Mouse (Mus musculus): ENCODE data around the gene Amdhd2. TPM values are rescaled to one million over a fixed set of nuclear protein-coding genes. Genes with fewer than 3 reads are reported as not detected.
A peak's percentile ranks its signal among the peaks of the same experiment; 100 is the strongest.

Gene Amdhd2
- polyA plus RNA-seq, 1 experiment from 2014 or later, result 41.0 TPM

DNA sequence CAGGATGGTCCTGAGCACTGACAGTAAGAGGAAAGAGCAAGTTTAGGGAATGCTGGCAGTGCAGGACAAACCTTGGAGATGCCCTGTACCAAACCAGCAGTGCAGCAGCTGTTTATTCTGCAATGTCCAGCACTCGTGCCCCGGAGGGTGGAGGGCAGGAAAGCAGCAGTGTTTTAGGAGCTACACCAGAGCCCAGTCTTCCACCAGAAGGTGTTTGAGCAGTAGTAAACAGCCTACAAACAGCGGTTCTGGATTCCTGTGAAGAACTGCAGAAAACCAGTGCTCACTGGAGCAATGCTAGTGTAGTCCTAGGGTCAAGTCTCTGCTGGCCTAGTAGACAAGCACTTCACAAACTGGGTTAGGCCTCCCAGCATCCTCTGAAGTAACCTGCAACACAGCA, 10.7 kb upstream of the Amdhd2 start:
- Histone ChIP-seq H3K9ac (ENCODE audit: low read depth, low read length) (no peak overlapping the region), H3K4me2 (ENCODE audit: low read length) (no peak overlapping the region), H3K27ac (ENCODE audit: low read depth, low read length) (no peak overlapping the region), H3K4me1 (ENCODE audit: control insufficient read depth, insufficient read depth, low read depth, low read length) (peaks cover 6% of the 10 kb centered on the region), H3K4me3 (ENCODE audit: low read length) (no peak overlapping the region), H3K27me3 (replicated peaks; ENCODE audit: control insufficient read depth, insufficient read depth, low read length) (no peaks in the 10 kb centered on the region), H3K36me3 (ENCODE audit: control insufficient read depth, insufficient read depth, low read length) (no peaks in the 10 kb centered on the region), H3K9me3 (ENCODE audit: control insufficient read depth, low read length) (no peaks in the 10 kb centered on the region)
- 73% methylated on average over 3 of the region's 3 CpGs for WGBS
- ATAC-seq, result no peak

DNA sequence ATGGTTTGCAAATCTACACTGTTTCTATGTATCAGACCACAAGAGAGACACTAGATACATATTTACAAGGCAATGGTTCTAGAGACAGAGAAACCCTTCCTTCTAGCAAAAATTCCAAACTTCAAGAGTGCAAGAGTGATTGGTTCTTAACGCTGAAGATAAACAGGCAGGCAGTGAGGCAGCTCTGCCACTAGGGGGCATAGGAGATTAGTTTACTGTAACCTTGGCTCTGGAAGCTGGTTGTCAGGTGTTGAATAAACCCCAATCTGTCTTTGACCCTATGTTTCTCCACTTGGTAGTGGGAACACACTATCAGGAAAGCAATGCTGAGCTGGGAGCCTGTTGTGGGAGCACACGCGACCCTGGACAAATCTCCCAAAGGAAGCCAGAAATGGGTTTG, 9.9 kb upstream of the Amdhd2 start:
- no peak overlapping the region for H3K27ac ChIP-seq (ENCODE audit: low read depth, low read length)
- no peak overlapping the region for H3K9ac ChIP-seq (ENCODE audit: low read depth, low read length)
- no peaks in the 10 kb centered on the region for H3K27me3 ChIP-seq (replicated peaks; ENCODE audit: control insufficient read depth, insufficient read depth, low read length)
- no peak for ATAC-seq
- H3K4me1 ChIP-seq (ENCODE audit: control insufficient read depth, insufficient read depth, low read depth, low read length), result peaks cover 6% of the 10 kb centered on the region
- H3K4me2 ChIP-seq (ENCODE audit: low read length), result no peak overlapping the region
- WGBS, result 0% methylated on average over 3 of the region's 3 CpGs
- H3K9me3 ChIP-seq (ENCODE audit: control insufficient read depth, low read length), result no peaks in the 10 kb centered on the region
- no peak overlapping the region for H3K4me3 ChIP-seq (ENCODE audit: low read length)
- H3K36me3 ChIP-seq (ENCODE audit: control insufficient read depth, insufficient read depth, low read length), result no peaks in the 10 kb centered on the region

DNA sequence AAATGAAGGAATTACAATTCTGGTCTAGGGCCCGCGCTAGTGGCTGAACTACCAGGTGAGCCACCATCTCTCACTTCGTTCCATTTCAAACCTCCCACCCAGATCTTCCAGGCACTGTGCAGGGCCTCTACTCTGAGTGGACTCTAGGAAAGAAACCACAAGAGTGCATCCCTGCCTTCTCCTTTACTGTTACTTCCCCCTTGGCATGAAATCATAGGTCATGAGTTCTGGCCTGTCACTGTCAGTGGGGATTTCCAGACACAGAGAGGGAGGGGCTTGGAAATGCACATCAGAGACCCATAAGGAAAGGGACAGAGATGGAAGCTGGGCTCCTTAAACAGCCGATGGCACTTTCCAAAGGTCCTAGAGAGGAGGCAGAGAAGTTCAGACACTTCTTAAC, 8.2 kb upstream of the Amdhd2 start:
- H3K27me3 ChIP-seq (replicated peaks; ENCODE audit: control insufficient read depth, insufficient read depth, low read length), result no peaks in the 10 kb centered on the region
- WGBS, result 81% methylated on average over 4 of the region's 4 CpGs
- no peaks in the 10 kb centered on the region for H3K9me3 ChIP-seq (ENCODE audit: control insufficient read depth, low read length)
- no peak overlapping the region for H3K4me3 ChIP-seq (ENCODE audit: low read length)
- H3K4me2 ChIP-seq (ENCODE audit: low read length), result no peak overlapping the region
- H3K4me1 ChIP-seq (ENCODE audit: control insufficient read depth, insufficient read depth, low read depth, low read length), result peaks cover 20% of the 10 kb centered on the region
- H3K27ac ChIP-seq (ENCODE audit: low read depth, low read length), result no peak overlapping the region
- no peak for ATAC-seq
- no peak overlapping the region for H3K9ac ChIP-seq (ENCODE audit: low read depth, low read length)
- no peaks in the 10 kb centered on the region for H3K36me3 ChIP-seq (ENCODE audit: control insufficient read depth, insufficient read depth, low read length)

DNA sequence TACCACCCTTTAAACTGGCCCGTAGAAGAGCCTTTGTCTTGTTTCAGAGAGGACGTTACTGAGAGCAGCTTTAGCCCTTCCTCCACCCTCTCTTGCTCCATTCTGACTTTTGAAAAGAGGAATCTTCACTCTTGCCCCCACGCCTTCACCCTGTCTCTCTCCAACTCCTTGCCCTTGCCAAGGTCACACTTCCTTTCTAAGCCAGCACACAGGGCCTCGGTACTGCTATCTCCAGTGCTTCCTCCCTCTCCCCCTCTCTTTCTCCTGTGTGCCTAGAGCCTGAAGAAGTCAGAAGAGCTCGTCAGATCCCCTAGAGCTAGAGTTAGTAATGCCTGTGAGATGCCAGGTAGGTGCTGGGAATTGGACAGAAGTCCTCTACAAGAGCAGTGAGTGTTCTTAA, 7.2 kb upstream of the Amdhd2 start:
- no peak for ATAC-seq
- H3K27ac ChIP-seq (ENCODE audit: low read depth, low read length), result no peak overlapping the region
- no peak overlapping the region for H3K4me3 ChIP-seq (ENCODE audit: low read length)
- no peaks in the 10 kb centered on the region for H3K27me3 ChIP-seq (replicated peaks; ENCODE audit: control insufficient read depth, insufficient read depth, low read length)
- H3K4me1 ChIP-seq (ENCODE audit: control insufficient read depth, insufficient read depth, low read depth, low read length), result peaks cover 22% of the 10 kb centered on the region
- no peak overlapping the region for H3K4me2 ChIP-seq (ENCODE audit: low read length)
- no peaks in the 10 kb centered on the region for H3K36me3 ChIP-seq (ENCODE audit: control insufficient read depth, insufficient read depth, low read length)
- H3K9ac ChIP-seq (ENCODE audit: low read depth, low read length), result no peak overlapping the region
- H3K9me3 ChIP-seq (ENCODE audit: control insufficient read depth, low read length), result no peaks in the 10 kb centered on the region
- WGBS, result 82% methylated on average over 5 of the region's 5 CpGs

DNA sequence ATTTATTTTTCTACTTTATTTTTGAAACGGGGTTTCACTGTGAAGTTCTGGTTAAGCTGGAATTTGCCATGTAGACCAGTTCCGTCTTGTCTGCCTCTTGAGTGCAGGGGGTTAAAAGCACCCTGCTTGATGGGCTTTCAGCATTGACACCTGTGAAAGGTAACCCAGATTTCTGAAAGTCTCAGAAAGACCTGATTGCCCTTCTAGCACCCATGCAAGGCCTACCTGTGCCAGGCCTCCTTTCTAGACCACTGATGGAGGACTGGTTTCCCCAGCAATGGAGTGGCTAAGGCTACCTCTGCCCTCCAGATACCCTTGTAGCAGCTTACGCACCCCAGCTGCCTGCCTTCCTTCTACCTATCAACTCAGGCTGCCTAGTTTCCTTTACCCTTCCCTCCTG, 6.6 kb upstream of the Amdhd2 start:
- Histone ChIP-seq H3K9ac (ENCODE audit: low read depth, low read length) (peak overlapping the region; percentile 93), H3K27me3 (replicated peaks; ENCODE audit: control insufficient read depth, insufficient read depth, low read length) (no peaks in the 10 kb centered on the region), H3K36me3 (ENCODE audit: control insufficient read depth, insufficient read depth, low read length) (no peaks in the 10 kb centered on the region), H3K4me3 (ENCODE audit: low read length) (peak overlapping the region; percentile 84), H3K27ac (ENCODE audit: low read depth, low read length) (peak overlapping the region; percentile 100), H3K4me1 (ENCODE audit: control insufficient read depth, insufficient read depth, low read depth, low read length) (peaks cover 26% of the 10 kb centered on the region), H3K9me3 (ENCODE audit: control insufficient read depth, low read length) (no peaks in the 10 kb centered on the region), H3K4me2 (ENCODE audit: low read length) (peak overlapping the region; percentile 78)
- WGBS, result 69% methylated on average over 3 of the region's 3 CpGs
- no peak for ATAC-seq

DNA sequence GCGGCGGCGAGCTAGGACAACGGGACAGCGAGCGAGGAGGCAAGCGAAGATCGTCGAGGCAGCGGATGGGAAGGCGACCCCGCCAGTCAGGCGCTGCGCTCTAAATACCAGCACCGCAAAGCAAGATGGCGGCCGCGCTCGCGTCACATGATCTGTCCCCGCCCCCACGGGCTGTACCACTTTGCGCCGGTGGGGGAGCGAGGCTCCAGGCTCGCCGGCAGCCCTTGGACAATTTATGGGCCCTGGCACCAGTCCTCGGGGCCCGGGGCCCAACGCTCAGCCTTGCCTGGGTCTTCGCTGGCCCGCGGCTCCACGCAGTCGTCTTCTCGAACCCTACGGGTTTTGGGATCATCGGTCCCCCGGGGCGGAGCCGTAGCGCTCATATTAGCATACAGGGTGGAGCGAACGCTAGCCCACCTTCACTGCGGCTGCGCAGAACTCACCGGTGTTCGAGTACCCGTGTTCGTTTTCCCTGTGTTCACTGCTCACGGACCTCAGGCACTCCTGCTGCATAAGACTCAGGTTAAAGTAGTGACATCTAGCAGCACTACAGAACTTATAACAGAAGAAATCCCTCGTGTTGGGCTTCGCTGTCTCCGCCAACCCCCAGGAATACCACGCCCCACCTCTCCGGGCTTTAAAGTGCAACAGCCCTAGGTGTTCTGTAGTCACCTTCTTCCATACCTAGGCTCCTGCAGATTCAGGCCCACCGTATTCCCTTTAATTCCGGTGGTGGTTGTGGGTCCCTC, 5.9 kb upstream of the Amdhd2 start, which contains the start of gene Atp6v0c:
Gene Atp6v0c, minus strand, starts transcription at position 386 of the 749 bp plus-strand sequence.
- H3K27ac ChIP-seq (ENCODE audit: low read depth, low read length), result peak within 1 kb of the TSS; percentile 100
- H3K9me3 ChIP-seq (ENCODE audit: control insufficient read depth, low read length), result no peaks in the 10 kb centered on the region
- under 1% methylated on average over 58 of the region's 58 CpGs for WGBS
- H3K27me3 ChIP-seq (replicated peaks; ENCODE audit: control insufficient read depth, insufficient read depth, low read length), result no peaks in the 10 kb centered on the region
- peak within 1 kb of the TSS; percentile 81 for H3K4me2 ChIP-seq (ENCODE audit: low read length)
- peak within 1 kb of the TSS; percentile 84 for H3K4me3 ChIP-seq (ENCODE audit: low read length)
- peak within 1 kb of the TSS; percentile 93 for H3K9ac ChIP-seq (ENCODE audit: low read depth, low read length)
- ATAC-seq, result peak; percentile 90
- H3K4me1 ChIP-seq (ENCODE audit: control insufficient read depth, insufficient read depth, low read depth, low read length), result peaks cover 28% of the 10 kb centered on the region
- H3K36me3 ChIP-seq (ENCODE audit: control insufficient read depth, insufficient read depth, low read length), result no peaks in the 10 kb centered on the region

DNA sequence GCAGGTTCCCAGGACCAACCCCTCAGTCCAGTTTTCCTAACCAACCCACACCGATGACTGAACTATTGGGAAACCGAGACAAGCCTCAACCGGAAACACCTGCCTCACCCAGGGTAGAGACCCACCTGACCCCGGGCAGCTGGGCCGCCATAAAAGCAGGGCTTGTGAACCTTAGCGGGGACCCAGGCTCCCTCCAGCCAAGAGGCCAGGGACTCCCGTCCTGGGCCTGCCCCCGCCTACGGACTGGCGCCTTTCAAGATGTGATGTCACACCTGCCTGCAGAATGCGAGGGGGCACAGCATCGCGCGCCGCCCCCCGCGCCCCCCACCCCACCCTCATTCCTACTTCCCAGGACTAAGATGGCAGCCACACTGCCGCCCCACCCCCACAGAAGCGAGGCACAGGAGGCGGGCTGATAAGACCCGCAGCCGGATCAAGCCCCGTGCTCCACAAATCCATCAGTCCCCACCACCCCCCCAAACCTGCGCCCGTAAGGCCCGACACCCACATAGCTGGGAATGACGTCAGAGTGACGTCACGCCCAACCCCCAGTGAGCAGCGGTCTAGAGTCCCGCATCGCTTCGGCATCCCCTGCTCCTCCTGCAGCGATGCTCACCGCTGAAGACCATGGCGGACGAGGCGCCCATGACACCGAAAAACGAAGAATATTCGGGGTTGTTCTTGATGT, 5.2 kb upstream of the Amdhd2 start:
- peak overlapping the region; percentile 100 for H3K27ac ChIP-seq (ENCODE audit: low read depth, low read length)
- H3K36me3 ChIP-seq (ENCODE audit: control insufficient read depth, insufficient read depth, low read length), result no peaks in the 10 kb centered on the region
- peak overlapping the region; percentile 93 for H3K9ac ChIP-seq (ENCODE audit: low read depth, low read length)
- peak; percentile 53 for ATAC-seq
- no peaks in the 10 kb centered on the region for H3K27me3 ChIP-seq (replicated peaks; ENCODE audit: control insufficient read depth, insufficient read depth, low read length)
- H3K4me1 ChIP-seq (ENCODE audit: control insufficient read depth, insufficient read depth, low read depth, low read length), result peaks cover 28% of the 10 kb centered on the region
- H3K4me2 ChIP-seq (ENCODE audit: low read length), result peak overlapping the region; percentile 81
- peak overlapping the region; percentile 84 for H3K4me3 ChIP-seq (ENCODE audit: low read length)
- under 1% methylated on average over 41 of the region's 41 CpGs for WGBS
- no peaks in the 10 kb centered on the region for H3K9me3 ChIP-seq (ENCODE audit: control insufficient read depth, low read length)

DNA sequence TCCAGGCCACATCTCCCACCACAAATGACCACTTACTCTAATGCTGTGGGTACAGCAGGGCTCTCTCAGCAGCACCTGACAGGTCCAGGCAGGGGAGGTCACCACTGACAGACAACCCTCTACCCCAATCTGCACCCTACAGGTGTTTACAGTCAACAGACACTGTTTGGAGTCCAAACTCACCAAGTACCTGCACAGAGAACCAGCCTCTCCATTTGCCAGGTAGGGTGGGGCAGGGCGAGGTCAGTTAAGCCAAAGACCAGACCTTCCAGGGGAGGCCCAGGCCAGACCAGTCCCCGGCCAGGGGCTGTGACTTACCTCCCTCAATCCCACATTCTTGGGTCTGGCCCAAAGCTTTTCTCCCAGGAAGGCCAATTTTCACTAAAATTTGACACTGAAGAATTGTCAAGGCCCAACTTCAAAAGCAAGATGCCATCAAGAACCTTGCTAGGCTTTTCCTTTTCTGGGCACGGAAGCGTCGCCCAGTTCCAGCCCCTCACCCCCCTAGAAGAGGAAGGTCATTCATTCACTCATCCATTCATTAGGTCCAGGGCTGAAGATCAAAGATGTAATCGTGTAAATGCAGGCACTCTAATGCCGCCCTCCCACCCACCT, 4.4 kb upstream of the Amdhd2 start:
- Histone ChIP-seq H3K9me3 (ENCODE audit: control insufficient read depth, low read length) (no peaks in the 10 kb centered on the region), H3K27me3 (replicated peaks; ENCODE audit: control insufficient read depth, insufficient read depth, low read length) (no peaks in the 10 kb centered on the region), H3K36me3 (ENCODE audit: control insufficient read depth, insufficient read depth, low read length) (no peaks in the 10 kb centered on the region), H3K4me1 (ENCODE audit: control insufficient read depth, insufficient read depth, low read depth, low read length) (peaks cover 28% of the 10 kb centered on the region), H3K4me3 (ENCODE audit: low read length) (peak overlapping the region; percentile 84), H3K9ac (ENCODE audit: low read depth, low read length) (peak overlapping the region; percentile 93), H3K27ac (ENCODE audit: low read depth, low read length) (peak overlapping the region; percentile 100), H3K4me2 (ENCODE audit: low read length) (peak overlapping the region; percentile 81)
- 58% methylated on average over 7 of the region's 7 CpGs for WGBS
- no peak for ATAC-seq

DNA sequence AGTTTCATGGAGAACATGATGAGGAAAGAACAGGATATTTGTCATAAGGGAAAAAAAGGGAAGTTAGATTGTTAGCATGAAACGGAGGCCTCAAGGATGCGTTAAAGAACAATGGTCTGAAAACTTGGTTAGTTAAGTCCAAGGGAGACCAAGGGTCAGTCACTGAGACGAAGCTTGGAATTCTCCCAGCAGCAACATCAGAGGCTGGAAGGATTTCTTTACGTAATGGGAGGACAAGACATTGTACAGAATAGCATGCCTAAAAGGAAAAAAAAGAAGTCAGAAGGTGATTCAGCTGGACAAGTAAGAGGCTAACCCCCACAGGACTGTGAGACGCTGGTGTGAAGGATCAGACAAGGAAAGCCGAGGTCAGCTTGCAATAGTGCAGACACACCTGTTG, 3.6 kb upstream of the Amdhd2 start:
- 89% methylated on average over 6 of the region's 6 CpGs for WGBS
- Histone ChIP-seq H3K9me3 (ENCODE audit: control insufficient read depth, low read length) (no peaks in the 10 kb centered on the region), H3K27me3 (replicated peaks; ENCODE audit: control insufficient read depth, insufficient read depth, low read length) (no peaks in the 10 kb centered on the region), H3K9ac (ENCODE audit: low read depth, low read length) (0 out of 2 replicates have a peak overlapping the region, but pooled peaks have one; percentile 9), H3K36me3 (ENCODE audit: control insufficient read depth, insufficient read depth, low read length) (no peaks in the 10 kb centered on the region), H3K27ac (ENCODE audit: low read depth, low read length) (no peak overlapping the region), H3K4me1 (ENCODE audit: control insufficient read depth, insufficient read depth, low read depth, low read length) (peaks cover 37% of the 10 kb centered on the region), H3K4me3 (ENCODE audit: low read length) (no peak overlapping the region), H3K4me2 (ENCODE audit: low read length) (peak overlapping the region; percentile 81; the same call in 1 of the 2 replicates)
- ATAC-seq, result no peak

All from hindbrain, embryonic 16.5 days (tissue).